Mouse (Mus musculus) embryonic facial prominence, embryonic 12.5 days (tissue): ENCODE results near the gene Slc5a7. TPM values are rescaled to one million over a fixed set of nuclear protein-coding genes. Genes with fewer than 3 reads are reported as not detected.

Experiments used
- ATAC-seq: fragments of 200-750 bp; cut with Nextera tagmentation; 2 replicates; pipeline ENCODE4 v1.8.0; 2017; ENCODE audit not compliant: insufficient number of reproducible peaks, insufficient read depth, low FRiP score, low TSS enrichment
- H3K27ac ChIP-seq: fragments of 300-500 bp; sonication (generic); 2 replicates; pipeline ENCODE4 v1.5.1; 2016; ENCODE audit warnings: mild to moderate bottlenecking
- H3K27me3 ChIP-seq: fragments of 300-500 bp; sonication (generic); 2 replicates; pipeline ENCODE4 v1.6.1; 2016; ENCODE audit warnings: mild to moderate bottlenecking, moderate library complexity
- H3K36me3 ChIP-seq: fragments of 300-500 bp; sonication (generic); 2 replicates; pipeline ENCODE4 v1.6.1; 2016; ENCODE audit warnings: mild to moderate bottlenecking
- H3K4me1 ChIP-seq: fragments of 300-500 bp; sonication (generic); 2 replicates; pipeline ENCODE4 v1.6.1; 2016
- H3K4me2 ChIP-seq: fragments of 300-500 bp; sonication (generic); replicated peaks from 2 replicates; pipeline ENCODE4 v1.6.1; 2016; ENCODE audit warnings: mild to moderate bottlenecking, moderate library complexity
- H3K4me3 ChIP-seq: fragments of 300-500 bp; sonication (generic); 2 replicates; pipeline ENCODE4 v1.5.1; 2016; ENCODE audit warnings: mild to moderate bottlenecking
- H3K9ac ChIP-seq: fragments of 300-500 bp; sonication (generic); 2 replicates; pipeline ENCODE4 v1.6.1; 2016; ENCODE audit warnings: mild to moderate bottlenecking, moderate library complexity
- H3K9me3 ChIP-seq: fragments of 300-500 bp; sonication (generic); 2 replicates; pipeline ENCODE4 v1.6.1; 2016; ENCODE audit warnings: mild to moderate bottlenecking, moderate library complexity
- WGBS: fragments of 180-500 bp; shearing (Covaris S2); methylation state at CpG from one replicate; pipeline ENCODE4 v1.1.7; 2016; 5-methylcytosine and 5-hydroxymethylcytosine counted together
- polyA plus RNA-seq: library from polyadenylated mRNA; unstranded; fragments of >200 nt; fragmentation: Nextera tagmentation; extraction: Ambion mirVana; gene quantifications from 2 replicates; pipeline ENCODE4 v1.2.1, GENCODE M21; 2016

The Slc5a7 gene
- polyA plus RNA-seq, result 1.4 and 1.6 TPM in 2 replicates

- peak within 1 kb of the TSS; percentile 51 for H3K4me3 ChIP-seq
- no peaks in the 10 kb centered on the region for H3K36me3 ChIP-seq
- peak within 1 kb of the TSS; percentile 89 for H3K4me2 ChIP-seq
- WGBS, result 50% methylated on average over 1 of the region's 1 CpGs
- no peaks in the 10 kb centered on the region for H3K4me1 ChIP-seq
- no peaks in the 10 kb centered on the region for H3K9me3 ChIP-seq
- no peak within 1 kb of the TSS for H3K27ac ChIP-seq
- H3K9ac ChIP-seq, result peak within 1 kb of the TSS; percentile 56
- no peaks in the 10 kb centered on the region for H3K27me3 ChIP-seq
- no peak for ATAC-seq
Measured at GRCm38 (mm10) chr17:54298934-54299333, at the start of gene Slc5a7. Gene Slc5a7, minus strand, starts transcription at chr17:54299034.

DNA sequence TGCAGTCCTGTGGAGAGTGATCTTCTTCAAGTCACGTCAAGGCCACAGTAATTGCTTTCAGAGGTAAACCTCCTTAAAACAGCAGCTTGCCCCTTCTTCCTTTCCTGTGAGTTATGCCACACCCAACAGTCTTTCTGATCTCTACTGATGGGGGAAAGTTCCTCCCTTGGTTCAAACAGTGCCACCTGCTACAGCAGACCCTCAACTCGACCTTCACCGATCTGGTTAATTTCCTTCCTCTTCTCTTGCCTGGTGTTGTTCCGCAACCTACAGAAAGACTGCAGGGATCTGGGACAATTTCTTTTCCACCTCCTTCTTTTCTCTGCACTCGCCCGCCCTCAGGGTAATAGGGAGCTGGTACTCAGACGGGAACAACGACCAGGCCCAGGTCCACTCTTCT lies 48.8 kb upstream of the Slc5a7 start:
- no peaks in the 10 kb centered on the region for H3K36me3 ChIP-seq
- WGBS, result 75% methylated on average over 8 of the region's 8 CpGs
- H3K27ac ChIP-seq, result no peak overlapping the region
- no peak for ATAC-seq
- no peaks in the 10 kb centered on the region for H3K9me3 ChIP-seq
- no peaks in the 10 kb centered on the region for H3K27me3 ChIP-seq
- H3K4me1 ChIP-seq, result no peaks in the 10 kb centered on the region
- no peak overlapping the region for H3K4me2 ChIP-seq
- no peak overlapping the region for H3K9ac ChIP-seq
- no peak overlapping the region for H3K4me3 ChIP-seq

- Histone ChIP-seq H3K9me3 (no peaks in the 10 kb centered on the region), H3K9ac (no peak overlapping the region), H3K4me1 (no peaks in the 10 kb centered on the region), H3K4me2 (no peak overlapping the region), H3K4me3 (no peak overlapping the region), H3K27me3 (no peaks in the 10 kb centered on the region), H3K27ac (no peak overlapping the region), H3K36me3 (no peaks in the 10 kb centered on the region)
- no peak for ATAC-seq
- WGBS, result 20% methylated on average over 4 of the region's 4 CpGs
Measured at GRCm38 (mm10) chr17:54343395-54343794, 44.6 kb upstream of the Slc5a7 start.

- Histone ChIP-seq H3K4me3 (peak overlapping the region; percentile 51), H3K4me1 (no peaks in the 10 kb centered on the region), H3K27me3 (no peaks in the 10 kb centered on the region), H3K9me3 (no peaks in the 10 kb centered on the region), H3K36me3 (no peaks in the 10 kb centered on the region), H3K27ac (no peak overlapping the region), H3K4me2 (peak overlapping the region; percentile 89), H3K9ac (peak overlapping the region; percentile 56)
- under 1% methylated on average over 37 of the region's 37 CpGs for WGBS
- ATAC-seq, result peak; percentile 67
Measured at GRCm38 (mm10) chr17:54298232-54298924, 456 bp downstream of the Slc5a7 start.

GRCm38 (mm10) chr17:54250783-54251182 lies 48.1 kb downstream of the Slc5a7 start:
- H3K4me2 ChIP-seq, result no peak overlapping the region
- no peak for ATAC-seq
- H3K9ac ChIP-seq, result no peak overlapping the region
- no peaks in the 10 kb centered on the region for H3K9me3 ChIP-seq
- no peaks in the 10 kb centered on the region for H3K36me3 ChIP-seq
- no peaks in the 10 kb centered on the region for H3K4me1 ChIP-seq
- H3K27me3 ChIP-seq, result no peaks in the 10 kb centered on the region
- H3K4me3 ChIP-seq, result no peak overlapping the region
- H3K27ac ChIP-seq, result no peak overlapping the region

GRCm38 (mm10) chr17:54243650-54244300 lies 55.1 kb downstream of the Slc5a7 start:
- Histone ChIP-seq H3K27me3 (no peaks in the 10 kb centered on the region), H3K36me3 (no peaks in the 10 kb centered on the region), H3K4me2 (no peak overlapping the region), H3K9me3 (no peaks in the 10 kb centered on the region), H3K4me3 (no peak overlapping the region), H3K9ac (no peak overlapping the region), H3K4me1 (no peaks in the 10 kb centered on the region), H3K27ac (no peak overlapping the region)
- ATAC-seq, result no peak

DNA sequence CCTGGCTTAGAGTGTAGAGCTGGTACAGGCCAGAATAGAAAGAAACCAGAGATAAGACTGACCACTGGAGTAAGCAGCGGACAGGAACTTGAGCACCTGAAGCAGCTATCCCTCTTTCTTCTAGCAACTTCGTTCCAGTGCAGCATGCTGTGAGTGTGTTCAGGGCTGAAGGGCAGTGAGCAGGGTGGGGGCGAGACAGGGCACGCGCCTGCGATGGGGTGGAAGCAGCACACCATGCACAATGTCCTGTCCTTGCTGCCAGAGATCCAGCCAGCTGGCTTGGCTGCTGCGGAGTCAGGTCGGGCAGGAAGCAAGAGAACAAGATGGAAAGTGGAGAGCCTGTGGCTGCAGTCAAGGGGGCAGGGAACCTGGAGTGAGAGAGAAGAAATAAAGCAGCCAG lies 59.4 kb downstream of the Slc5a7 start:
- Histone ChIP-seq H3K9ac (no peak overlapping the region), H3K36me3 (no peaks in the 10 kb centered on the region), H3K9me3 (no peaks in the 10 kb centered on the region), H3K27ac (no peak overlapping the region), H3K4me3 (no peak overlapping the region), H3K27me3 (no peaks in the 10 kb centered on the region), H3K4me2 (no peak overlapping the region), H3K4me1 (no peaks in the 10 kb centered on the region)
- WGBS, result 74% methylated on average over 8 of the region's 8 CpGs
- no peak for ATAC-seq
